Mouse (Mus musculus) intestine, embryonic 14.5 days (tissue): Measurements from ENCODE around the gene Trabd2b. TPM values are rescaled to one million over a fixed set of nuclear protein-coding genes. Genes with fewer than 3 reads are reported as not detected.

ENCODE experiments used
- ATAC-seq: fragments of 200-750 bp; cut with Nextera tagmentation; replicated peaks from 2 replicates; pipeline ENCODE4 v1.8.0; 2017; ENCODE audit warnings: low read depth, moderate number of reproducible peaks, moderate TSS enrichment, moderate library complexity; ENCODE audit not compliant: low FRiP score, low TSS enrichment
- DNase-seq: peaks from one replicate; pipeline ENCODE4 v3.0.0-alpha.2; 2018; ENCODE audit warnings: low spot score
- H3K27ac ChIP-seq: fragments of 300-500 bp; sonication (generic); 2 replicates; pipeline ENCODE4 v1.5.1; 2014; ENCODE audit warnings: low read depth, mild to moderate bottlenecking, control low read depth
- H3K27me3 ChIP-seq: fragments of 300-500 bp; sonication (generic); replicated peaks from 2 replicates; pipeline ENCODE4 v1.6.1; 2014; ENCODE audit warnings: low read length, control low read depth; ENCODE audit not compliant: control insufficient read depth, insufficient read depth
- H3K36me3 ChIP-seq: fragments of 300-500 bp; sonication (generic); 2 replicates; pipeline ENCODE4 v1.6.1; 2014; ENCODE audit warnings: low read length, control low read depth; ENCODE audit not compliant: control insufficient read depth, insufficient read depth
- H3K4me1 ChIP-seq: fragments of 300-500 bp; sonication (generic); replicated peaks from 2 replicates; pipeline ENCODE4 v1.6.1; 2014; ENCODE audit warnings: low read length, control low read depth, mixed read lengths; ENCODE audit not compliant: control insufficient read depth, insufficient read depth
- H3K4me2 ChIP-seq: fragments of 300-500 bp; sonication (generic); 2 replicates; pipeline ENCODE4 v1.6.1; 2014; ENCODE audit warnings: low read length
- H3K4me3 ChIP-seq: fragments of 300-500 bp; sonication (generic); 2 replicates; pipeline ENCODE4 v1.5.1; 2014; ENCODE audit warnings: low read depth, low read length, control low read depth, mixed read lengths
- H3K9ac ChIP-seq: fragments of 300-500 bp; sonication (generic); 2 replicates; pipeline ENCODE4 v1.6.1; 2014; ENCODE audit warnings: mild to moderate bottlenecking, low read length
- H3K9me3 ChIP-seq: fragments of 300-500 bp; sonication (generic); 2 replicates; pipeline ENCODE4 v1.6.1; 2016; ENCODE audit warnings: low read length, control low read depth; ENCODE audit not compliant: control insufficient read depth
- WGBS: fragments of 180-500 bp; shearing (Covaris S2); extraction: QIAGEN DNeasy Blood & Tissue Kit; methylation state at CpG from one replicate; pipeline ENCODE4 v1.1.7; 2014; 5-methylcytosine and 5-hydroxymethylcytosine counted together
- polyA plus RNA-seq: library from polyadenylated mRNA; unstranded; fragments of >200 nt; fragmentation: Nextera tagmentation; extraction: Ambion mirVana; gene quantifications from 2 replicates; pipeline ENCODE4 v1.2.1, GENCODE M21; 2014

Trabd2b gene
- polyA plus RNA-seq, 1 experiment from 2014 or later: 0.72 TPM

DNA sequence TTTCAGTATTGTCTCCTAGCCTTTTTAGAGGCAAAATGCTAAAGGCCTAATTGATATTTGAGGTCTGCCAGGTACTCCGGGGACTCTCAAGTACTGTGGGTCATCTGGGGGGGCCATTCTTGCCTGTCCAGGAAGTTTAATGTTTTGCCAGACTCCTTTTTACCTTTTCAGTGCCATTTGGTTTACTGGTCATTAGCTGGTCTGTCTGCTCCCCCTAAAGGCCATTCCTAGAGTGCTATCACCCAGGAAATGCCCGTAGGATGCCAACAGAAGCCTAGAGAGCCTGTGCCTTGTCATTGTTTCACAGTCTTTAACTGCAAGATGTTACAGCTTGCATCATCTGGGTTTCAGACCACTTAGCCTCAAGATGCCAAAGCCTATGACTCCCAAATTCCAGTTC, 35.7 kb downstream of the Trabd2b start:
- Histone ChIP-seq H3K4me3 (no peak overlapping the region), H3K9me3 (no peaks in the 10 kb centered on the region), H3K27ac (no peak overlapping the region), H3K4me2 (no peak overlapping the region), H3K4me1 (no peaks in the 10 kb centered on the region), H3K36me3 (no peaks in the 10 kb centered on the region), H3K9ac (no peak overlapping the region), H3K27me3 (no peaks in the 10 kb centered on the region)
- DNase-seq: no peak
- 48% methylated on average over 2 of the region's 2 CpGs for WGBS
- ATAC-seq: no peak

DNA sequence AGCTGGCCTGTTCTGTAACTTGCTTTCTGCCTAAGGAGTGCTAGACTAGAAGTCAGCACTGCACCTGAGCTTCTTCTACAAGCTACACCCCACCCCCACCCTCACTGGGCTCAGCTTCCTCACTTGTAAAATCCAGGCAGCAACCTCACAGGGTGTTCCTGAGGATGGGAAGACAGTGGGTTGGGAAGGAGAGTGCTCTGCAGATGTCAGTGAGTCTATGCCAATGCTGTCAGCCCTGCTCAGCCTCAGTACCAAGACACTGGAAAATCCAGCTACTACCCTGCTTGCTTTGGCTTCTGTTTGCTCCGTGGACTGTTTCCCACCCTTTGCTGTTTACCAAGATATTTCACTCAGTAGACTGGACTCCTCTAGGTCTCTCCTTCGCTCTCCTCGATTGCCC, 36.1 kb downstream of the Trabd2b start:
- Histone ChIP-seq H3K9me3 (no peaks in the 10 kb centered on the region), H3K4me2 (no peak overlapping the region), H3K4me1 (no peaks in the 10 kb centered on the region), H3K4me3 (no peak overlapping the region), H3K27ac (no peak overlapping the region), H3K36me3 (no peaks in the 10 kb centered on the region), H3K27me3 (no peaks in the 10 kb centered on the region), H3K9ac (no peak overlapping the region)
- 80% methylated on average over 3 of the region's 3 CpGs for WGBS
- ATAC-seq (no peak), DNase-seq (no peak)

GRCm38 (mm10) chr4:114448393-114449052, 42.0 kb downstream of the Trabd2b start:
- H3K27me3 ChIP-seq: no peaks in the 10 kb centered on the region
- H3K4me1 ChIP-seq: no peaks in the 10 kb centered on the region
- no peak for DNase-seq
- 86% methylated on average over 9 of the region's 9 CpGs for WGBS
- H3K27ac ChIP-seq: no peak overlapping the region
- H3K9me3 ChIP-seq: no peaks in the 10 kb centered on the region
- no peak overlapping the region for H3K9ac ChIP-seq
- ATAC-seq: no peak
- H3K4me3 ChIP-seq: no peak overlapping the region
- no peaks in the 10 kb centered on the region for H3K36me3 ChIP-seq
- no peak overlapping the region for H3K4me2 ChIP-seq

DNA sequence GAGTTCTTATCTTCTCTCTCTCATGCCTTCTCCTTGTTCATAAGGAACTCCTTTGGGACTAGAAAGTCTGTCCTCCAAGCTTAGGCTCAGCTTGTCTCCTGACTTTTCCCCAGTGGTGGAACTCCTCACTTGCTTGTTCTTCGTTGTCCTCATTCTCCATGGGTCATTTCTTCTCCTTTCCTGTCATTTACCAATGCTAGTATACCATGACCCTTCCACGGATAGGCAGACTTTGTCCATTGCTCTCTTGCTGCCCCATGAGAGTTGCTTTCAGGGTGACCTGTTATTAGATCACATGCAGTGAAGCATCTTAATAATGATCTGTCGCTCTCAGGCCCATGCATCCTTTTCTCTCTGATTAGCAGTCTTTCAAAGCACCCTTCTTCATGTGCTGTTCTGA, 46.6 kb downstream of the Trabd2b start:
- H3K36me3 ChIP-seq: no peaks in the 10 kb centered on the region
- ATAC-seq (no peak), DNase-seq (no peak)
- no peak overlapping the region for H3K4me2 ChIP-seq
- no peak overlapping the region for H3K27ac ChIP-seq
- no peaks in the 10 kb centered on the region for H3K4me1 ChIP-seq
- no peak overlapping the region for H3K9ac ChIP-seq
- H3K9me3 ChIP-seq: no peaks in the 10 kb centered on the region
- 84% methylated on average over 3 of the region's 3 CpGs for WGBS
- no peak overlapping the region for H3K4me3 ChIP-seq
- H3K27me3 ChIP-seq: no peaks in the 10 kb centered on the region

GRCm38 (mm10) chr4:114454016-114454415, 47.5 kb downstream of the Trabd2b start:
- ATAC-seq: no peak
- H3K27ac ChIP-seq: no peak overlapping the region
- DNase-seq: no peak

DNA sequence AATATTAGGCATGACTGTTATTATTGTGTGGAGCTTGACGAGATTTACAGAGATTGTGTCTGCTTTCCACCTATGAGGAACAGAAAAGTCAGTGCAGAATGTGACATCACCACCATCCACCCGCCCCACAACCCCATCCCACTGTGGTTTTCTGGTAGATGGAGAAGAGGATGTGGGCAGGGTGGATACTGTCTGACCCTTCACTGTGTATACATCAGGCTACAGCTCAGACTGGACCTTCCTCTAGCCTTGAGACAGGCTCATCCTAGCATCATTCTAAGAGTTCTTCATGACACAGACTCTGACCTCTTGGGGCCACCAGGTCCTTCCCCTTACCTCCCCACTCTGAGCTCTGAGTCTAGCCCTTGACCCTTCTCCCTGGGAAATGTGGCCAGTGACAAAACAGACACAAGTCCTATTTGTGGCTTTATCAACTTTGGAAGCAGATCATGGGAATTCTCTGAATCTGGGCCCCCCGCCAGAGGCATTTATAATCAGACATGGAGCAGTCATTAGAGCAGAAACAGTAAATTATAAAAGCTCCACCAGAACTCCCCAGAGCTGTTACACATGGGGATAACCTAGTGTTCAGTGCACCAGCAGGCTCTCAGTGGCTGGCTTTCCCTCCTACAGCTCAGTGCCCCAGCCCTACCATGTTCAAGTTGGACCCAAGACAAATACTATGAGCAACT, 48.1 kb downstream of the Trabd2b start:
- Histone ChIP-seq H3K9ac (no peak overlapping the region), H3K4me2 (no peak overlapping the region), H3K36me3 (no peaks in the 10 kb centered on the region), H3K27me3 (no peaks in the 10 kb centered on the region), H3K4me3 (no peak overlapping the region), H3K4me1 (no peaks in the 10 kb centered on the region), H3K9me3 (no peaks in the 10 kb centered on the region), H3K27ac (no peak overlapping the region)
- DNase-seq: no peak
- WGBS: 76% methylated on average over 3 of the region's 3 CpGs
- ATAC-seq: no peak

More at GRCm38 (mm10) chr4:114454016-114454415, 47.5 kb downstream of the Trabd2b start:
- WGBS: 83% methylated on average over 4 of the region's 4 CpGs
- Histone ChIP-seq H3K27me3 (no peaks in the 10 kb centered on the region), H3K4me2 (no peak overlapping the region), H3K9me3 (no peaks in the 10 kb centered on the region), H3K36me3 (no peaks in the 10 kb centered on the region), H3K9ac (no peak overlapping the region), H3K4me3 (no peak overlapping the region), H3K4me1 (no peaks in the 10 kb centered on the region)

DNA sequence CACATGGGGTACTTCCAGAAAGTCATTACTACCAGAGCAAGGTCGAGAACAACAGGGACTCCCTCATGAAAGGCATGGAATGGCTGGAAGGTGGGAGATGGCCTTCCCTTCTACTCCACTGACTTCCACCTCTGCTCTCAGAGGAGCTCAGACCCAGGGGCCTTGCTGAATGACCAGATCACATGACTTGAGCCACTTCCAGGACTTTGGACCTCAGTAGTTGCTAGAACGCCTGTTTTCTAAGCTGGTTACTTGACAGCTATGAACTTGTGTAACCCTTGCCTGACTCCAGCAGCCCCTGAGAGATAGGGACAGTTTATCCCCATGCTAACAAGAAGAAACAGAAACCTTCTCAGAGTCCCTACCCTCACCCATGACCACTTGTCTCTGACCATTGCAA, 50.6 kb downstream of the Trabd2b start:
- H3K27ac ChIP-seq: no peak overlapping the region
- 86% methylated on average over 2 of the region's 2 CpGs for WGBS

GRCm38 (mm10) chr4:114459591-114459990, 53.1 kb downstream of the Trabd2b start:
- DNase-seq: no peak
- no peaks in the 10 kb centered on the region for H3K27me3 ChIP-seq
- no peak for ATAC-seq
- 60% methylated on average over 5 of the region's 5 CpGs for WGBS
- no peak overlapping the region for H3K27ac ChIP-seq
- no peak overlapping the region for H3K9ac ChIP-seq
- H3K4me1 ChIP-seq: no peaks in the 10 kb centered on the region
- H3K4me3 ChIP-seq: no peak overlapping the region
- no peak overlapping the region for H3K4me2 ChIP-seq
- H3K36me3 ChIP-seq: no peaks in the 10 kb centered on the region
- H3K9me3 ChIP-seq: no peaks in the 10 kb centered on the region

More for the DNA sequence above, 50.6 kb downstream of the Trabd2b start:
- Histone ChIP-seq H3K27me3 (no peaks in the 10 kb centered on the region), H3K4me3 (no peak overlapping the region), H3K9ac (no peak overlapping the region), H3K4me1 (no peaks in the 10 kb centered on the region), H3K9me3 (no peaks in the 10 kb centered on the region), H3K4me2 (no peak overlapping the region), H3K36me3 (no peaks in the 10 kb centered on the region)
- ATAC-seq (no peak), DNase-seq (no peak)

DNA sequence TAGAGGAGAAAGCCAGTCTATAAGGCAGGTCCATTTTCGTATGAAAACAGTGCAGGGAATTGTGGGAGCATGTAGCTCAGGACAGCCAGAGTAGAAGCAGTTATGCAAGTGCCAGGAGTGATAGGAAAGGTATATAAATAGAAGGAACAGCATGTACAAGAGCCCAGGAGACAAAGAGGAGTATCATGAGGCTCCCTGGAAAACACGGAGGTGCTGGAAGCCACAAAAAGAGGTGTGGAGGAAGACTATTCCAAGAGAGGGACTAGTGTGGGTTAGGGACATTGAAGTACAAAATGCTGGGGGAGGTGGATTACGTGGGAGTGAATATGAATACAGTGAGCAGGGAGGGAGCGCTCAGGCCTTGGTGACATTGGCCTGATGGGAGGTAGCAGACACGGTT, 53.9 kb downstream of the Trabd2b start:
- Histone ChIP-seq H3K4me1 (no peaks in the 10 kb centered on the region), H3K27ac (no peak overlapping the region), H3K4me2 (no peak overlapping the region), H3K9me3 (no peaks in the 10 kb centered on the region), H3K36me3 (no peaks in the 10 kb centered on the region), H3K9ac (no peak overlapping the region), H3K27me3 (no peaks in the 10 kb centered on the region), H3K4me3 (no peak overlapping the region)
- 75% methylated on average over 5 of the region's 5 CpGs for WGBS
- ATAC-seq: no peak
- no peak for DNase-seq
